Mouse (Mus musculus) MEL (cell line): ENCODE measurements at regions not wholly inside any gene's neighbourhood (a gene's known extent, or its start where the extent isn't known, plus 50 kb on each side); places are given as distances from the start of the nearest gene placed in this dataset.

ENCODE experiments used
- DNase-seq: peaks from one replicate; pipeline ENCODE4 v3.0.0; 2011; ENCODE audit warnings: low read depth, low spot score
- H3K27ac ChIP-seq: 2 replicates; pipeline ENCODE4 v1.5.1; 2012; ENCODE audit warnings: low read depth, mild to moderate bottlenecking, control low read depth, low read length, moderate library complexity; ENCODE audit not compliant: control insufficient read depth
- H3K27me3 ChIP-seq, 2 experiments: fragments of 150-350 bp in 1 of 2; sonication (generic) in 1 of 2; 2 replicates each; pipeline ENCODE4 v1.6.1; 2012; ENCODE audit warnings: low read length in 2 of 2, mild to moderate bottlenecking in 2 of 2, improper control_type of control experiment in 1 of 2, moderate library complexity in 1 of 2; ENCODE audit not compliant: insufficient read depth in 2 of 2, control insufficient read depth in 1 of 2
- H3K36me3 ChIP-seq, 2 experiments: 2 replicates each; pipeline ENCODE4 v1.6.1; 2012 to 2014; ENCODE audit warnings: low read length in 2 of 2, improper control_type of control experiment in 1 of 2, inconsistent platforms in 1 of 2, mild to moderate bottlenecking in 1 of 2; ENCODE audit not compliant: insufficient read depth in 2 of 2, control insufficient read depth in 1 of 2
- H3K4me1 ChIP-seq, 2 experiments: fragments of 150-350 bp in 1 of 2; sonication (generic) in 1 of 2; 2 replicates each; pipeline ENCODE4 v1.6.1; 2012; ENCODE audit warnings: low read length in 2 of 2, improper control_type of control experiment in 1 of 2, mild to moderate bottlenecking in 1 of 2; ENCODE audit not compliant: insufficient read depth in 2 of 2, control insufficient read depth in 1 of 2
- H3K4me3 ChIP-seq, 2 experiments: fragments of 150-350 bp in 1 of 2; sonication (generic) in 1 of 2; 2 replicates each; pipeline ENCODE4 v1.5.1; 2012; ENCODE audit warnings: low read depth in 2 of 2, low read length in 2 of 2, mild to moderate bottlenecking in 2 of 2, moderate library complexity in 2 of 2, control low read depth in 1 of 2, improper control_type of control experiment in 1 of 2; ENCODE audit not compliant: control insufficient read depth in 1 of 2, insufficient read depth in 1 of 2
- H3K79me2 ChIP-seq: 2 replicates; pipeline ENCODE4 v1.6.1; 2012; ENCODE audit warnings: mild to moderate bottlenecking, low read length, moderate library complexity; ENCODE audit not compliant: control insufficient read depth, poor library complexity, insufficient read depth
- H3K9ac ChIP-seq: 2 replicates; pipeline ENCODE4 v1.6.1; 2012; ENCODE audit warnings: low read depth, mild to moderate bottlenecking, control low read depth, low read length, moderate library complexity; ENCODE audit not compliant: control insufficient read depth, poor library complexity, severe bottlenecking
- H3K9me3 ChIP-seq: fragments of 150-350 bp; sonication (generic); replicated peaks from 2 replicates; pipeline ENCODE4 v1.6.1; 2012; ENCODE audit warnings: mild to moderate bottlenecking, low read length, improper control_type of control experiment, moderate library complexity; ENCODE audit not compliant: insufficient read depth
- BHLHE40 ChIP-seq: IDR thresholded peaks from 2 replicates; pipeline ENCODE4 v1.6.1; 2012; ENCODE audit warnings: low read depth, mild to moderate bottlenecking, inconsistent platforms, low read length, improper control_type of control experiment, borderline replicate concordance
- ELF1 ChIP-seq: IDR thresholded peaks from 2 replicates; pipeline ENCODE4 v1.6.1; 2014; ENCODE audit warnings: low read depth, mild to moderate bottlenecking, inconsistent platforms, low read length, improper control_type of control experiment, moderate library complexity
- EP300 ChIP-seq, 2 experiments: IDR thresholded peaks; 2 replicates each; pipeline ENCODE4 v1.6.1; 2011; ENCODE audit warnings: improper control_type of control experiment in 2 of 2, low read length in 2 of 2, low read depth in 1 of 2, mild to moderate bottlenecking in 1 of 2
- ETS1 ChIP-seq: IDR thresholded peaks from 2 replicates; pipeline ENCODE4 v1.6.1; 2012; ENCODE audit warnings: low read depth, mild to moderate bottlenecking, inconsistent platforms, low read length, improper control_type of control experiment, moderate library complexity
- GABPA ChIP-seq: IDR thresholded peaks from 2 replicates; pipeline ENCODE4 v1.6.1; 2012; ENCODE audit warnings: low read depth, mild to moderate bottlenecking, inconsistent platforms, low read length, improper control_type of control experiment, moderate library complexity
- MAFK ChIP-seq: IDR thresholded peaks from 2 replicates; pipeline ENCODE4 v1.6.1; 2011; ENCODE audit warnings: low read depth, mild to moderate bottlenecking, low read length, improper control_type of control experiment, borderline replicate concordance
- MAX ChIP-seq: IDR thresholded peaks from 2 replicates; pipeline ENCODE4 v1.6.1; 2011; ENCODE audit warnings: low read length, improper control_type of control experiment
- MAZ ChIP-seq: IDR thresholded peaks from 2 replicates; pipeline ENCODE4 v1.6.1; 2012; ENCODE audit warnings: low read depth, mild to moderate bottlenecking, inconsistent platforms, low read length, improper control_type of control experiment
- MXI1 ChIP-seq: IDR thresholded peaks from 2 replicates; pipeline ENCODE4 v1.6.1; 2011; ENCODE audit warnings: mild to moderate bottlenecking, low read depth, low read length, improper control_type of control experiment
- MYB ChIP-seq: IDR thresholded peaks from 2 replicates; pipeline ENCODE4 v1.6.1; 2011; ENCODE audit warnings: mild to moderate bottlenecking, low read depth, low read length, improper control_type of control experiment
- MYC ChIP-seq: IDR thresholded peaks from 2 replicates; pipeline ENCODE4 v1.6.1; 2011; ENCODE audit warnings: low read depth, mild to moderate bottlenecking, low read length, improper control_type of control experiment, moderate library complexity
- NRF1 ChIP-seq: IDR thresholded peaks from 2 replicates; pipeline ENCODE4 v1.6.1; 2014; ENCODE audit warnings: low read depth, mild to moderate bottlenecking, inconsistent platforms, low read length, improper control_type of control experiment, moderate library complexity; ENCODE audit not compliant: poor library complexity, insufficient read depth, severe bottlenecking
- POLR2A ChIP-seq, 2 experiments: IDR thresholded peaks; 2 replicates each; pipeline ENCODE4 v1.6.1; 2011 to 2012; ENCODE audit warnings: low read length in 2 of 2, mild to moderate bottlenecking in 2 of 2, control low read depth in 1 of 2, improper control_type of control experiment in 1 of 2, low read depth in 1 of 2, moderate library complexity in 1 of 2; ENCODE audit not compliant: control insufficient read depth in 1 of 2, insufficient read depth in 1 of 2, poor library complexity in 1 of 2
- POLR2AphosphoS2 ChIP-seq: IDR thresholded peaks from 2 replicates; pipeline ENCODE4 v1.6.1; 2011; ENCODE audit warnings: low read length, improper control_type of control experiment
- POLR2AphosphoS5 ChIP-seq: IDR thresholded peaks from 2 replicates; pipeline ENCODE4 v1.6.1; 2012; ENCODE audit warnings: low read depth, borderline replicate concordance, mild to moderate bottlenecking, inconsistent platforms, low read length, moderate library complexity, mixed read lengths
- RAD21 ChIP-seq: IDR thresholded peaks from 2 replicates; pipeline ENCODE4 v1.6.1; 2011; ENCODE audit warnings: mild to moderate bottlenecking, low read depth, low read length, improper control_type of control experiment
- RCOR1 ChIP-seq: IDR thresholded peaks from 2 replicates; pipeline ENCODE4 v1.6.1; 2012; ENCODE audit warnings: low read depth, mild to moderate bottlenecking, inconsistent platforms, low read length, improper control_type of control experiment
- TAL1 ChIP-seq: IDR thresholded peaks from 2 replicates; pipeline ENCODE4 v1.6.1; 2012; ENCODE audit warnings: mild to moderate bottlenecking, inconsistent platforms, low read length, moderate library complexity, mixed read lengths
- TBP ChIP-seq: IDR thresholded peaks from 2 replicates; pipeline ENCODE4 v1.8.0; 2011; ENCODE audit warnings: low read depth, low read length, improper control_type of control experiment
- UBTF ChIP-seq: IDR thresholded peaks from 2 replicates; pipeline ENCODE4 v1.6.1; 2012; ENCODE audit warnings: low read depth, mild to moderate bottlenecking, inconsistent platforms, low read length, improper control_type of control experiment, moderate library complexity, borderline replicate concordance; ENCODE audit not compliant: insufficient read depth
- USF1 ChIP-seq: IDR thresholded peaks from 2 replicates; pipeline ENCODE4 v1.6.1; 2014; ENCODE audit warnings: low read depth, mild to moderate bottlenecking, inconsistent platforms, low read length, improper control_type of control experiment, moderate library complexity
- ZC3H11A ChIP-seq: IDR thresholded peaks from 2 replicates; pipeline ENCODE4 v1.6.1; 2012; ENCODE audit warnings: low read depth, mild to moderate bottlenecking, inconsistent platforms, low read length, improper control_type of control experiment
- ZKSCAN1 ChIP-seq: IDR thresholded peaks from 2 replicates; pipeline ENCODE4 v1.6.1; 2012; ENCODE audit warnings: low read depth, mild to moderate bottlenecking, inconsistent platforms, low read length, improper control_type of control experiment, moderate library complexity
- ZMIZ1 ChIP-seq: IDR thresholded peaks from 2 replicates; pipeline ENCODE4 v1.6.1; 2012; ENCODE audit warnings: low read depth, mild to moderate bottlenecking, inconsistent platforms, low read length, improper control_type of control experiment, moderate library complexity
- ZNF384 ChIP-seq: IDR thresholded peaks from 2 replicates; pipeline ENCODE4 v1.6.1; 2012; ENCODE audit warnings: low read depth, mild to moderate bottlenecking, inconsistent platforms, low read length, improper control_type of control experiment

- TF ChIP-seq USF1, result no peak
- no peak for TF ChIP-seq MAFK
- no peak for TF ChIP-seq ETS1
- no peak for TF ChIP-seq EP300 (IDR thresholded peaks at IDR 0.05; ENCODE audit: low read depth in 1 of 2, low read length in 2 of 2)
- TF ChIP-seq MAZ, result no peak
- no peak for TF ChIP-seq ELF1
- no peak for TF ChIP-seq UBTF
- no peak for TF ChIP-seq MXI1
- no peak for TF ChIP-seq ZNF384
- TF ChIP-seq TBP, result no peak
- no peak for TF ChIP-seq POLR2A (IDR thresholded peaks at IDR 0.05; ENCODE audit: control insufficient read depth in 1 of 2, insufficient read depth in 1 of 2, low read depth in 1 of 2, low read length in 2 of 2, poor library complexity in 1 of 2)
- no peak for TF ChIP-seq GABPA
- TF ChIP-seq MYB, result no peak
- TF ChIP-seq RAD21, result no peak
- H3K4me1 ChIP-seq, result no peaks in the 10 kb centered on the region
- H3K79me2 ChIP-seq, result no peaks in the 10 kb centered on the region
- no peaks in the 10 kb centered on the region for H3K9me3 ChIP-seq
- no peak overlapping the region for H3K27ac ChIP-seq
- H3K27me3 ChIP-seq, result no peaks in the 10 kb centered on the region; a peak in 1 of 4 replicates
- no peak overlapping the region for H3K4me3 ChIP-seq
- H3K36me3 ChIP-seq, result no peaks in the 10 kb centered on the region
- H3K9ac ChIP-seq, result no peak overlapping the region
- no peak for DNase-seq
These were observed 322.9 kb upstream of the Slco3a1 start for GRCm38 (mm10) chr7:74877466-74877865.

- H3K4me1 ChIP-seq, result no peaks in the 10 kb centered on the region
- H3K36me3 ChIP-seq, result no peaks in the 10 kb centered on the region
- no peak overlapping the region for H3K9ac ChIP-seq
- DNase-seq, result no peak
- H3K79me2 ChIP-seq, result no peaks in the 10 kb centered on the region
- TF ChIP-seq POLR2AphosphoS5 (no peak), MAX (no peak), EP300 (IDR thresholded peaks at IDR 0.05; ENCODE audit: low read depth in 1 of 2, low read length in 2 of 2) (no peak), ZKSCAN1 (no peak), NRF1 (no peak), ZC3H11A (no peak), POLR2AphosphoS2 (no peak), RAD21 (no peak), RCOR1 (no peak), BHLHE40 (no peak), UBTF (no peak), MYC (no peak), TAL1 (no peak), ZMIZ1 (no peak), MAZ (no peak)
- H3K9me3 ChIP-seq, result no peaks in the 10 kb centered on the region
- no peaks in the 10 kb centered on the region; a peak in 1 of 4 replicates for H3K27me3 ChIP-seq
- H3K27ac ChIP-seq, result no peak overlapping the region
- H3K4me3 ChIP-seq, result no peak overlapping the region
These were observed 322.1 kb upstream of the Slco3a1 start for GRCm38 (mm10) chr7:74876667-74877066.
